Mouse (Mus musculus): ENCODE results near the gene Llgl1. TPM values are rescaled to one million over a fixed set of nuclear protein-coding genes. Genes with fewer than 3 reads are reported as not detected.

The Llgl1 gene
- polyA plus RNA-seq, 1 experiment from 2014 or later, result 53.8 TPM

DNA sequence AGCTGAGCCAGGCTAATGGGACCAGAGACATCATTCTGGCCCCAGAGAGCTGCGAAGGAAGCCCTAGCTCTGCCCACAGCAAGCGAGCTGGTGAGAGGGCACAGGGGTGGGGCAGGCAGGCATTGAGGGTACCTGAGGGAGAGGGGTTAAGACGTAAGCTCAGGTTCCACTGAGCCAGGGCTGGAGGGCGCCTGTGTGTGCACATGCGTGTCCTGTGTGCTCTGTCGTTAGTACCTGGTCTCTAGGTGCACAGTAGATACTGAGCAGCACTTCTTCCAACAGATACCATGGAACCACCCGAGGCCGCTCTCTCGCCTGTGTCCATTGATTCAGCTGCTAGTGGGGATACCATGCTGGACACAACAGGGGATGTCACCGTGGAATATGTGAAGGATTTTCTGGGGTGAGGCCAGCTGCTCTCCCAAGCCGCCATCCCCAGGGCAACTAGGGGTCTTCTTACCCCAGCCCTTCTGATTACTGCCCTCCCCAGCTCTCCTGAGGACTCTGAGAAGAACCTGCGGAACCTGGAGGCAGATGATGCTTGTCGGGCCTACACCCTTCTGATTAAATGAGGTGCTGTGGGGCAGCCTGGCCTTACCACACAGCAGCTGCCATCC lies 13.2 kb downstream of the Llgl1 start:
- Histone ChIP-seq H3K36me3 (ENCODE audit: control insufficient read depth, insufficient read depth, low read length) (peaks cover 98% of the 10 kb centered on the region), H3K4me2 (ENCODE audit: low read length) (no peak overlapping the region), H3K27me3 (replicated peaks; ENCODE audit: control insufficient read depth, insufficient read depth, low read length) (no peaks in the 10 kb centered on the region), H3K4me1 (replicated peaks; ENCODE audit: control insufficient read depth, insufficient read depth, low read length) (no peaks in the 10 kb centered on the region), H3K9ac (ENCODE audit: low read length) (no peak overlapping the region), H3K9me3 (ENCODE audit: control insufficient read depth, low read length) (no peaks in the 10 kb centered on the region), H3K4me3 (ENCODE audit: low read depth, low read length) (no peak overlapping the region), H3K27ac (ENCODE audit: low read depth) (no peak overlapping the region)
- ATAC-seq (replicated peaks; ENCODE audit: low FRiP score, low TSS enrichment, low read depth), result no peak
- DNase-seq (ENCODE audit: low spot score), result no peak
- WGBS, result 92% methylated on average over 13 of the region's 13 CpGs

DNA sequence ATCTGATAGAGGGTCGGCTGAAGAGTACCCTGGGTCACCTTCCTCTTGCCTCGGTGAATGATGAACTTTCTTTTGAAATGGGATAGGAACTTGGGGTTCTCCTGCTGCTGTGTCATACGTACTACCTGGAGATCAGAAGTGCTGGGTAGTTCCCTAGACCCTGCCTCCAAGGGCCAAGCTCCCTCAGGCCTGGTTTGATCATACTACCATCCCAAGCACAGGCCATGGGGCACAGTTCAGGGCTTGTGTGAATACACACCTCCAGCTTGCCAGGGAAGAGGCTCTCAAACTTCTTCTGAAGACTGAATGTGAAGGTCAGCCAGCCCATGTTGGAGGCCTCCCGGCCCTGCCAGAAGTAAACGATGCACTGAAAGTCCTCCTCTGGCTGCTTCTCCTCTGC lies 16.3 kb downstream of the Llgl1 start:
- Histone ChIP-seq H3K27ac (ENCODE audit: low read depth) (no peak overlapping the region), H3K4me2 (ENCODE audit: low read length) (no peak overlapping the region), H3K4me1 (replicated peaks; ENCODE audit: control insufficient read depth, insufficient read depth, low read length) (no peaks in the 10 kb centered on the region), H3K9me3 (ENCODE audit: control insufficient read depth, low read length) (no peaks in the 10 kb centered on the region), H3K36me3 (ENCODE audit: control insufficient read depth, insufficient read depth, low read length) (peaks cover 98% of the 10 kb centered on the region), H3K27me3 (replicated peaks; ENCODE audit: control insufficient read depth, insufficient read depth, low read length) (no peaks in the 10 kb centered on the region), H3K4me3 (ENCODE audit: low read depth, low read length) (no peak overlapping the region), H3K9ac (ENCODE audit: low read length) (no peak overlapping the region)
- WGBS, result 89% methylated on average over 5 of the region's 5 CpGs
- ATAC-seq (replicated peaks; ENCODE audit: low FRiP score, low TSS enrichment, low read depth), result no peak
- no peak for DNase-seq (ENCODE audit: low spot score)

GRCm38 (mm10) chr11:60719263-60719662 lies 19.7 kb downstream of the Llgl1 start:
- Histone ChIP-seq H3K4me2 (ENCODE audit: low read length) (no peak overlapping the region), H3K9me3 (ENCODE audit: control insufficient read depth, low read length) (no peaks in the 10 kb centered on the region), H3K4me1 (replicated peaks; ENCODE audit: control insufficient read depth, insufficient read depth, low read length) (no peaks in the 10 kb centered on the region), H3K27me3 (replicated peaks; ENCODE audit: control insufficient read depth, insufficient read depth, low read length) (no peaks in the 10 kb centered on the region), H3K36me3 (ENCODE audit: control insufficient read depth, insufficient read depth, low read length) (peaks cover 98% of the 10 kb centered on the region), H3K27ac (ENCODE audit: low read depth) (no peak overlapping the region), H3K4me3 (ENCODE audit: low read depth, low read length) (no peak overlapping the region), H3K9ac (ENCODE audit: low read length) (no peak overlapping the region)
- DNase-seq (ENCODE audit: low spot score), result no peak
- WGBS, result 54% methylated on average over 5 of the region's 5 CpGs
- ATAC-seq (replicated peaks; ENCODE audit: low FRiP score, low TSS enrichment, low read depth), result no peak

GRCm38 (mm10) chr11:60726601-60727391 lies 27.3 kb downstream of the Llgl1 start, which contains the start of gene Flii:
Flii (minus strand) TSS chr11:60727263.
- peaks cover 43% of the 10 kb centered on the region for H3K36me3 ChIP-seq (ENCODE audit: control insufficient read depth, insufficient read depth, low read length)
- H3K27me3 ChIP-seq (replicated peaks; ENCODE audit: control insufficient read depth, insufficient read depth, low read length), result no peaks in the 10 kb centered on the region
- H3K9ac ChIP-seq (ENCODE audit: low read length), result peak within 1 kb of the TSS; percentile 80
- ATAC-seq (replicated peaks; ENCODE audit: low FRiP score, low TSS enrichment, low read depth) (peak; percentile 79), DNase-seq (ENCODE audit: low spot score) (peak; percentile 93)
- peak within 1 kb of the TSS; percentile 77 for H3K27ac ChIP-seq (ENCODE audit: low read depth)
- no peaks in the 10 kb centered on the region for H3K9me3 ChIP-seq (ENCODE audit: control insufficient read depth, low read length)
- 1% methylated on average over 58 of the region's 71 CpGs for WGBS
- H3K4me2 ChIP-seq (ENCODE audit: low read length), result peak within 1 kb of the TSS; percentile 74
- peaks cover 12% of the 10 kb centered on the region for H3K4me1 ChIP-seq (replicated peaks; ENCODE audit: control insufficient read depth, insufficient read depth, low read length)
- H3K4me3 ChIP-seq (ENCODE audit: low read depth, low read length), result peak within 1 kb of the TSS; percentile 86

GRCm38 (mm10) chr11:60727392-60728140 lies 28.0 kb downstream of the Llgl1 start:
- H3K4me1 ChIP-seq (replicated peaks; ENCODE audit: control insufficient read depth, insufficient read depth, low read length), result peaks cover 12% of the 10 kb centered on the region
- H3K9me3 ChIP-seq (ENCODE audit: control insufficient read depth, low read length), result no peaks in the 10 kb centered on the region
- H3K9ac ChIP-seq (ENCODE audit: low read length), result peak overlapping the region; percentile 80
- ATAC-seq (replicated peaks; ENCODE audit: low FRiP score, low TSS enrichment, low read depth) (peak; percentile 3; the same call in 1 of the 2 replicates), DNase-seq (ENCODE audit: low spot score) (peak; percentile 64)
- peak overlapping the region; percentile 74 for H3K4me2 ChIP-seq (ENCODE audit: low read length)
- H3K36me3 ChIP-seq (ENCODE audit: control insufficient read depth, insufficient read depth, low read length), result peaks cover 42% of the 10 kb centered on the region
- H3K4me3 ChIP-seq (ENCODE audit: low read depth, low read length), result peak overlapping the region; percentile 86
- peak overlapping the region; percentile 77 for H3K27ac ChIP-seq (ENCODE audit: low read depth)
- 4% methylated on average over 12 of the region's 12 CpGs for WGBS
- H3K27me3 ChIP-seq (replicated peaks; ENCODE audit: control insufficient read depth, insufficient read depth, low read length), result no peaks in the 10 kb centered on the region

DNA sequence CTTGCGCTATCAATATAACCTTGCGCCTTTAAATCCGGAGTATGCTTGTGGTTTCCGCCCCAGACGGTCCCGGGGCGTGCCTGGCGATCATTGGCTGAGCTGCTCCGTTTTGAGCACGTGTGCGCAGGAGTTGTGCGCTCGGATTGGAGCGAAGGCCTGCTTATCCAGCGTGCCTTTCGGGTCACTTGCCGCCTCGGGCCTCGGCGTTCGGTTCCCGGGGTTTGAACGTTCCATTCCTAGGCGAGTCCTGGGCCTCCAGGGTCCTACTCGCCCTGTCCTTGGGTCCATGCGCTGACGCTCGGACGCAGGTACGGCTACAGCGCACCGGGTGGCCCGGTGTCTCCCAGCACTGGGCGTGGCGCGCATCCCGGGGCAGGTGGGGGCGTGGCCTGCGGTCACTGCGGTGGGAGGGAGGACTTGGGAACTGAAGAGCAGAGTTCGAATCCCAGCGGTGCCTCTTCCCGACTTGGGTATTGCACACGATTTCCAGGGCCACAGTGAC lies 28.8 kb downstream of the Llgl1 start, which contains the start of gene Mief2:
Gene Mief2 (plus strand): TSS at position 139 of the 502 bp plus-strand sequence.
- Histone ChIP-seq H3K27ac (ENCODE audit: low read depth) (peak within 1 kb of the TSS; percentile 77), H3K4me2 (ENCODE audit: low read length) (peak within 1 kb of the TSS; percentile 74), H3K4me3 (ENCODE audit: low read depth, low read length) (peak within 1 kb of the TSS; percentile 86), H3K9ac (ENCODE audit: low read length) (peak within 1 kb of the TSS; percentile 80), H3K4me1 (replicated peaks; ENCODE audit: control insufficient read depth, insufficient read depth, low read length) (peaks cover 12% of the 10 kb centered on the region), H3K9me3 (ENCODE audit: control insufficient read depth, low read length) (no peaks in the 10 kb centered on the region), H3K27me3 (replicated peaks; ENCODE audit: control insufficient read depth, insufficient read depth, low read length) (no peaks in the 10 kb centered on the region), H3K36me3 (ENCODE audit: control insufficient read depth, insufficient read depth, low read length) (peaks cover 40% of the 10 kb centered on the region)
- DNase-seq (ENCODE audit: low spot score) (peak; percentile 92), ATAC-seq (replicated peaks; ENCODE audit: low FRiP score, low TSS enrichment, low read depth) (peak; percentile 91)
- WGBS, result under 1% methylated on average over 44 of the region's 44 CpGs

DNA sequence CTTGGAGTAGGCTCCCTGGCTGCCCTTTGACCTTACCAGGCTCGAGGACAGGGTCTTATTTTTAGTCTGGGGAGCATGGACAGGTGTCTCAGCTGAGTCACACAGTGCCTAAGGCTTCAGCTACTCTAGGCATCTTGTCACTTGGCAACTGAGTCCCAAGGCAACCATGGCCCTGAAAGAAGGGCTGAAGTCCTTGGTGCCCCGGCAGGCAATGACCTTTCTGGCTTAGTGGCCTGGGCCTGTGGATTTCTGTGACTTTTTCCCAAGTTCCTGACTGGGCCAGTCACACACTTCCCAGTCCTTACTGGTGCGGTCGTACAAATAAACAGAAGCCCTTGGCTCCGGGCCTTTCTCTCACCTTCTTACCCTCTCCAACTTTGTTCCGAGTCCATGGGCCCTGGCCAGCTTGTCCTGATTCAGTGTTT lies 29.7 kb downstream of the Llgl1 start:
- H3K4me1 ChIP-seq (replicated peaks; ENCODE audit: control insufficient read depth, insufficient read depth, low read length), result peaks cover 12% of the 10 kb centered on the region
- H3K4me3 ChIP-seq (ENCODE audit: low read depth, low read length), result no peak overlapping the region
- H3K36me3 ChIP-seq (ENCODE audit: control insufficient read depth, insufficient read depth, low read length), result peaks cover 31% of the 10 kb centered on the region
- H3K9ac ChIP-seq (ENCODE audit: low read length), result no peak overlapping the region
- DNase-seq (ENCODE audit: low spot score) (no peak), ATAC-seq (replicated peaks; ENCODE audit: low FRiP score, low TSS enrichment, low read depth) (no peak)
- H3K4me2 ChIP-seq (ENCODE audit: low read length), result peak overlapping the region; percentile 74; the same call in 1 of the 2 replicates
- H3K27me3 ChIP-seq (replicated peaks; ENCODE audit: control insufficient read depth, insufficient read depth, low read length), result no peaks in the 10 kb centered on the region
- H3K27ac ChIP-seq (ENCODE audit: low read depth), result no peak overlapping the region
- H3K9me3 ChIP-seq (ENCODE audit: control insufficient read depth, low read length), result no peaks in the 10 kb centered on the region
- WGBS, result 78% methylated on average over 6 of the region's 6 CpGs

GRCm38 (mm10) chr11:60730169-60730568 lies 30.6 kb downstream of the Llgl1 start:
- no peak overlapping the region for H3K4me3 ChIP-seq (ENCODE audit: low read depth, low read length)
- no peaks in the 10 kb centered on the region for H3K27me3 ChIP-seq (replicated peaks; ENCODE audit: control insufficient read depth, insufficient read depth, low read length)
- ATAC-seq (replicated peaks; ENCODE audit: low FRiP score, low TSS enrichment, low read depth) (no peak), DNase-seq (ENCODE audit: low spot score) (no peak)
- H3K4me2 ChIP-seq (ENCODE audit: low read length), result no peak overlapping the region
- no peaks in the 10 kb centered on the region for H3K9me3 ChIP-seq (ENCODE audit: control insufficient read depth, low read length)
- H3K27ac ChIP-seq (ENCODE audit: low read depth), result no peak overlapping the region
- peaks cover 23% of the 10 kb centered on the region for H3K36me3 ChIP-seq (ENCODE audit: control insufficient read depth, insufficient read depth, low read length)
- H3K9ac ChIP-seq (ENCODE audit: low read length), result no peak overlapping the region
- H3K4me1 ChIP-seq (replicated peaks; ENCODE audit: control insufficient read depth, insufficient read depth, low read length), result peaks cover 12% of the 10 kb centered on the region
- WGBS, result 80% methylated on average over 9 of the region's 9 CpGs
